Comparison of ENCODE assay signal across 21 mouse cellular contexts in the genomic region with DNA sequence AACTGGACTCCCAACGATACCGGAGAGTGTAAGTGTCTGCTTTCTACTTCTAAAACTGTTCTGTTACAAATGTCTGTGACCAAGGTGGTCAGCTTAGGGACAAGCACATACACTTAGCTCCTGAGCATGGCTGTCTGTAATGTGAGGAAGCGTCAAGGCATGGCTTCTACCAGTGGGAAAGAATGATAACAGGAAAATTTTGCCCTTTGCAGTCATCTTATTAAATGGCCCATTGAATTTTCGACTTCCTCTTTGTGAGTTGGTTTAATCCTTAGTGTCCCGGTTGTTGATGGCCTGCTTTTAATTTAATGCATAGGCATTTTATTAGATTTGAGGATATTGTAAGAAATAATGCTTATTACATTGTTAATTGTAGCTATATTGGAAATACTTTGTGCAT.
DNase-seq lines count a peak whose midpoint lies in the region; ATAC-seq and TF ChIP-seq lines count a peak whose summit lies in the region.
"Had no signal": no experiment of that assay in that cellular context is flagged by ENCODE, and none has a peak within 500 bp of the region (broad histone marks: within the 10 kb centered on the region; RNA-seq: fewer than 3 reads in every experiment).

No protein-coding gene starts in this region.

- no peaks in the 10 kb centered on the region for H3K9me3 ChIP-seq in MEL (replicated peaks; ENCODE audit: insufficient read depth, low read length)
- H3K9me3 ChIP-seq: G1E had no signal

- H3K79me2 ChIP-seq in MEL (ENCODE audit: control insufficient read depth, insufficient read depth, low read length, poor library complexity), result no peaks in the 10 kb centered on the region

- ATAC-seq in activated CD4-positive, CD25-positive, alpha-beta regulatory T cell, adult 4 months, result no peak
- ATAC-seq: CD4-positive, CD25-positive, alpha-beta regulatory T cell, adult 4 months; Patski had no signal

- H3K4me3 ChIP-seq in MEL (ENCODE audit: control insufficient read depth in 1 of 2, insufficient read depth in 1 of 2, low read depth in 2 of 2, low read length in 2 of 2), result no peak overlapping the region

- DNase-seq in MEL (ENCODE audit: low read depth, low spot score) (peak; percentile 72), MEL-GATA-1-ER (ENCODE audit: extremely low read depth, low read depth) (peak; percentile 43)
- DNase-seq in gastrocnemius, postnatal 14 days, result no peak
- DNase-seq: adrenal gland, adult 2 months; adrenal gland, adult 8-10 months; adrenal gland, postnatal 10 days; adrenal gland, postnatal 14 days; adrenal gland, postnatal 25 days; adrenal gland, postnatal 36 days; B cell, adult 2 months; cerebellum, adult 11 months; cerebellum, adult 11-12 months; cerebellum, adult 18-20 months; cerebellum, adult 2 months; cerebellum, adult 8-10 months; cerebellum, adult 9-10 months had no signal

- no peak overlapping the region for H3K27ac ChIP-seq in MEL (ENCODE audit: control insufficient read depth, low read depth, low read length)

- no peak for TF ChIP-seq RAD21 in MEL (IDR thresholded peaks at IDR 0.05; ENCODE audit: low read depth, low read length)

- H3K36me3 ChIP-seq in MEL (ENCODE audit: control insufficient read depth in 1 of 2, insufficient read depth in 2 of 2, low read length in 2 of 2), result peaks cover 0 to 7% of the 10 kb centered on the region in 2 experiments; a peak in 2 of 4 replicates

- peaks cover 2% of the 10 kb centered on the region in 2 experiments; a peak in 1 of 4 replicates for H3K4me1 ChIP-seq in MEL (ENCODE audit: control insufficient read depth in 1 of 2, insufficient read depth in 2 of 2, low read length in 2 of 2)

- peak; percentile 29 to 66; a peak in 2 of 4 replicates for TF ChIP-seq EP300 in MEL (IDR thresholded peaks at IDR 0.05; ENCODE audit: low read depth in 1 of 2, low read length in 2 of 2)

- no peak for TF ChIP-seq POLR2A in MEL (IDR thresholded peaks at IDR 0.05; ENCODE audit: control insufficient read depth in 1 of 2, insufficient read depth in 1 of 2, low read depth in 1 of 2, low read length in 2 of 2, poor library complexity in 1 of 2)

- no peak overlapping the region for H3K9ac ChIP-seq in MEL (ENCODE audit: control insufficient read depth, low read depth, low read length, poor library complexity, severe bottlenecking)

- intact Hi-C loops in gastrocnemius, postnatal 14 days (cut with DNase I; ENCODE audit: low total_unique reads), result no loop called here

- H3K27me3 ChIP-seq in MEL (ENCODE audit: control insufficient read depth in 1 of 2, insufficient read depth in 2 of 2, low read length in 2 of 2), result no peaks in the 10 kb centered on the region
- H3K27me3 ChIP-seq: CH12.LX, Patski had no signal

- TF ChIP-seq CTCF in MEL (IDR thresholded peaks at IDR 0.05 in 2 of 3, conservative IDR thresholded peaks at IDR 0.05 in 1 of 3; ENCODE audit: control insufficient read depth in 1 of 3, insufficient read depth in 1 of 3, low read depth in 2 of 3, low read length in 3 of 3, poor library complexity in 1 of 3, severe bottlenecking in 1 of 3), result no peak

TF ChIP-seq in MEL, 35 proteins besides CTCF, POLR2A, EP300 and RAD21:
- no peak for TF ChIP-seq MEF2A (IDR thresholded peaks at IDR 0.05; ENCODE audit: extremely low read depth, insufficient replicate concordance, low read depth, low read length, poor library complexity, severe bottlenecking)
- TF ChIP-seq POLR2AphosphoS5 (IDR thresholded peaks at IDR 0.05; ENCODE audit: borderline replicate concordance, low read depth, low read length), result no peak
- no peak for TF ChIP-seq ELF1 (IDR thresholded peaks at IDR 0.05; ENCODE audit: low read depth, low read length)
- no peak for TF ChIP-seq TCF12 (IDR thresholded peaks at IDR 0.05; ENCODE audit: low read depth, low read length)
- no peak for TF ChIP-seq TAL1 (IDR thresholded peaks at IDR 0.05; ENCODE audit: low read length)
- no peak for TF ChIP-seq E2F4 (IDR thresholded peaks at IDR 0.05; ENCODE audit: borderline replicate concordance, low read depth, low read length)
- no peak for TF ChIP-seq RCOR1 (IDR thresholded peaks at IDR 0.05; ENCODE audit: low read depth, low read length)
TF ChIP-seq in MEL: peak in this region for 0.
